Mouse (Mus musculus) ovary, postnatal 10 days (tissue): ENCODE data around the gene Adamtsl5.

Source experiments
- DNase-seq: peaks from one replicate; pipeline ENCODE4 v3.0.0; 2022; ENCODE audit warnings: low spot score

The Adamtsl5 gene

GRCm38 (mm10) chr10:80295618-80296425 lies 52.4 kb downstream of the Adamtsl5 start, which contains the start of gene Apc2:
Gene Apc2, plus strand, starts transcription at chr10:80295977.
- DNase-seq: peak; percentile 47

- DNase-seq: no peak
These were observed 53.4 kb downstream of the Adamtsl5 start for GRCm38 (mm10) chr10:80294788-80295303.

DNA sequence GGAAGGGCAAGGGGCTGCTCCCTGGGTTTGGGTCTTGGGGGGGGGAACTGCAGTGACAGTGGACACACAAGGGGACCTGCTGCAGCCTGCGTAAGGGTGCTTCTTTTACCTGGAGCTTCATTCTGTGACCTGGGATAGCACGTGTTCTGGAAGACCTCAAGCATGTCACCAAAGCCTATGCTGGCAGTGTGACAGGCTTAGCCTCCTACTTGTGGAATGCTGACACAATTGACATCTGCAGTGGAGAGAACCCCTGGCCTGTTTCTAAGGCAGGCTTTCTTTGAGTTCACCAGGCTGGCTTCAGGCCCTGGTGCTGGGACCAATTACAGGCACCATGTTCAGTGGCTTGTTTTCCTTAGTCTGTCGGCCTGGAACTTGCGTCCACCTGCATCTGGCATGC lies 53.9 kb downstream of the Adamtsl5 start:
- DNase-seq: no peak

DNA sequence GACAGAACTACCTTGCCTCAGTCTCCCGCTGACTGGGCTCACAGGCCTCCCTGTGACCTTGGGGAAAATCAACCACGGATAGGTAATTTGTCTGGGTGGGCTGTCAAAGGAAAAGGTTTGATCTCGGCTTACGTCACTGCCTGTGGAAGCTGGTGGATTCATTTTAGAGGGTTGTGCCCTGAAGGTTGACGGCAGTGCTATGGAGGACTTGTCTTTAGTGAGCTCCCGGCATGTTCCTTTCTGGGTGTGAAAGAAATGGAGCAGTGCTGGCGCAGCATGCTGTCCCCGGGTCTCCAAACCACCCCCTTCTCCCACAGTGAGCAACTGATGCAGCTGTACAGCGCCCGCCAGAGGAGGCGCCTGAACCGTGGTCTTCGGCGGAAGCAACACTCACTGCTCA lies 54.9 kb downstream of the Adamtsl5 start:
- no peak for DNase-seq

GRCm38 (mm10) chr10:80292251-80293146 lies 55.7 kb downstream of the Adamtsl5 start, which contains the start of gene Rps15:
Gene Rps15, plus strand, starts transcription at chr10:80292453.
- DNase-seq: peak; percentile 85
